Mouse (Mus musculus) cerebellum, adult 2 months (tissue): Measurements from ENCODE around the gene Wdr62.

ENCODE experiments used
- CTCF ChIP-seq: fragments of 200-500 bp; IDR thresholded peaks from 2 replicates; pipeline ENCODE4 v1.5.1; 2011; ENCODE audit warnings: low read depth, mild to moderate bottlenecking, control low read depth, low read length, moderate library complexity, borderline replicate concordance; ENCODE audit not compliant: insufficient read depth
- POLR2A ChIP-seq: fragments of 200-500 bp; IDR thresholded peaks from 2 replicates; pipeline ENCODE4 v1.6.1; 2011; ENCODE audit warnings: low read length, control low read depth, borderline replicate concordance; ENCODE audit not compliant: insufficient read depth

GRCm38 (mm10) chr7:30296816-30297215 lies 16.6 kb upstream of the Wdr62 start:
- no peak for TF ChIP-seq CTCF
- no peak for TF ChIP-seq POLR2A
